Mouse (Mus musculus): ENCODE measurements around the gene Arglu1. TPM values are rescaled to one million over a fixed set of nuclear protein-coding genes. Genes with fewer than 3 reads are reported as not detected.

Gene Arglu1
- polyA plus RNA-seq, 1 experiment from 2014 or later: 169 TPM

DNA sequence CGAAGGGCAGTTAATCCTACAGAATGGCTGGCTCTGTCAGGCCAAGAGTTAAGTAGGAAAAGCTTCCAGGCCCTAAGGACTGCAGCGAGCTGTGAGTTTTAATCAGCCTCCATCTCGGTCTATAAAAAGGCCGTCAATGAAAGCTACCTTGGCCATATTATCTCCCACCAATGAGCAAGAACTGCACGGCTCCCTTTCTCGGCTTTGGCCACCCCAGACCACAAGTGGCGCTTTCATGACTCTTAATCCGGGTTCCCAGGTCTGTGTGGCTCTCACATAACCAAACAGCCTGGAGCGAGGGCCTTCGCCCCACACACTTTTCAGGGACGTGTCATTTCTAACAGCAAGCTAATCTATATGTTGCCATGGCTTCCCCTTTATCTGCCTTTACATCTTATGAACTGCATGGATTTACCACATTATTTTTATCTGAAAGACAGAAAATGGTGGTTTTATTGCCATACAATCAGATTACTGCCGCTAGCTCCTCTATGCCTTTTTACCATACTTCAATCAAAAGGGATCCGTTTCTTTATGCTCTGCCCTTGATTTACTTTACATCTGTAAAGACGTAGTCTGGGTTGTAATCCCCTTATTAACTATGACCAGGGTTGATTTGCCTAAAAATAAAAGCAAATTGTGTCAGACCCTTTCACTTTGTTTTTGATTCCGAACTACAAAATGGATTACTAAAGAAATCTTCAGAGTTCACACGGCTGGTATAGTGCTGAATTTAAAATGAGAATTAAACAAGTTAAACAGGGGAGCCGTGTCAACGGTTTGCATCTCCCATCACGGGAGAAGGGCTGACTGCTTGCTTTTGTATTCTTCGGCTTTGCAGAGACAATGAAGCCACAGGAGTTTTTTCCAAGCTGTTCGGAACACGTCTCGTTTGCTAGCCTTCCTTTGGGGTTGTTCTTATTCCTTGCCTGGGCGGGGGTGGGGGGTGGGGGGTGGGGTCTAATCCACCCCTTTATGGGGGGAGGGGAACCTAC, 34.7 kb downstream of the Arglu1 start:
- 57% methylated on average over 24 of the region's 24 CpGs for WGBS
- no peak for DNase-seq (ENCODE audit: low spot score)
- Histone ChIP-seq H3K27ac (no peak overlapping the region), H3K27me3 (ENCODE audit: insufficient read depth, low read length) (no peaks in the 10 kb centered on the region), H3K36me3 (ENCODE audit: insufficient read depth, low read length) (no peaks in the 10 kb centered on the region), H3K9me3 (replicated peaks; ENCODE audit: low read length) (no peaks in the 10 kb centered on the region), H3K4me3 (replicated peaks; ENCODE audit: low read depth, low read length) (peak overlapping the region; percentile 88), H3K9ac (ENCODE audit: low read depth, low read length) (no peak overlapping the region), H3K4me1 (replicated peaks; ENCODE audit: insufficient read depth, low read length) (peaks cover 4% of the 10 kb centered on the region), H3K4me2 (ENCODE audit: low read length) (peak overlapping the region; percentile 93)
- TF ChIP-seq CTCF (IDR thresholded peaks at IDR 0.05; ENCODE audit: low read depth): no peak
- ATAC-seq (replicated peaks; ENCODE audit: low FRiP score, low read depth): no peak

DNA sequence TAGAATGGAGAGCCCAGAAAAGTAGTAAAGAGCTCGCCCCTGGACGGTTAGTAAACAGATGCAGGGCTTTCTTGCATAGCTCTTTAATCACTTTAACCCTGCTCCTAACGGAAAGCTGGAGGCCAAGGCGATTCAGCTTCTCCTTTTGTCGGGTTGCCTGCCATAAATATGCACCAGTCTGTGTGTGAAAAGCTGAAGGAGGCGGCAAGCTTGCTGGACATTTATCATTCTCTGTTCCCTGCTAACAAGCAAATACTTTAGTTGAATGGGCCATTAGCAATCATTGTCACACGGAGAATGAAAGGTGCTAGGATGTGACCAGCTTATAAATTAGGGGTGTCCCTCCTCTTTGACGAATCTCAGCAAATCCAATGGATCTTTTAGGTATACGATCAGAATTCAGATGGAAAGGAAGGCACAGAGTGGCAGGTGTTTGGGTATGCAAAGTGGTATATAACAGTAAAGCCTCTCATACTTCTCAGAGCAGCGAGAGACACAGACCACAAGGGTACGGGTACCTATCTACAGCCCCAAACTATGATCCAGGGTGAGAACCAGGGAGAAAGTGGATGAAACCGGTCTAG, 36.3 kb downstream of the Arglu1 start:
- ATAC-seq (replicated peaks; ENCODE audit: low FRiP score, low read depth) (no peak), DNase-seq (ENCODE audit: low spot score) (no peak)
- 36% methylated on average over 12 of the region's 12 CpGs for WGBS
- TF ChIP-seq CTCF (IDR thresholded peaks at IDR 0.05; ENCODE audit: low read depth): no peak
- Histone ChIP-seq H3K4me1 (replicated peaks; ENCODE audit: insufficient read depth, low read length) (peaks cover 4% of the 10 kb centered on the region), H3K36me3 (ENCODE audit: insufficient read depth, low read length) (no peaks in the 10 kb centered on the region), H3K9me3 (replicated peaks; ENCODE audit: low read length) (no peaks in the 10 kb centered on the region), H3K27ac (no peak overlapping the region), H3K27me3 (ENCODE audit: insufficient read depth, low read length) (no peaks in the 10 kb centered on the region), H3K4me2 (ENCODE audit: low read length) (peak overlapping the region; percentile 93), H3K9ac (ENCODE audit: low read depth, low read length) (0 out of 2 replicates have a peak overlapping the region, but pooled peaks have one; percentile 14), H3K4me3 (replicated peaks; ENCODE audit: low read depth, low read length) (0 out of 2 replicates have a peak overlapping the region, but pooled peaks have one; percentile 3)

DNA sequence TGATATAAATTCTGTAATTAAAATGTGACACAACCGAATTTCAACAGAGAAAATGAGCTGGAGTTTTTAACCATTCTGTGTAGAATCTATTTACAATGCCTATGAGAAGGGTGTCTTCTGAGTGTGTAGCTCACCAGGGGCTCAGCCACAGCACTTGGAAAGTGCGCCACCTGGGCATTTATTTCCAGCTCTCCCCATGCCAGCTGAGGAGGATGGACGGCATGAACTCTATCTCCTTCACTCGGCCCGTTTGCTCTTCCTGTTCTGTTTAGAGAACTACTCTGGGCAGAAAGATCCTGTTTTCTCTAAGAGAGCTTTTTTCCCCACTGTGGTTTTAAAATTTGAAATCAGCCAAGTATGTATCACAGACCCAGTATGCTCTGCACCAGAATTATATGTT, 37.0 kb downstream of the Arglu1 start:
- WGBS: 46% methylated on average over 5 of the region's 5 CpGs
- H3K9ac ChIP-seq (ENCODE audit: low read depth, low read length): no peak overlapping the region
- ATAC-seq (replicated peaks; ENCODE audit: low FRiP score, low read depth): no peak
- H3K27ac ChIP-seq: no peak overlapping the region
- peaks cover 4% of the 10 kb centered on the region for H3K4me1 ChIP-seq (replicated peaks; ENCODE audit: insufficient read depth, low read length)
- H3K4me2 ChIP-seq (ENCODE audit: low read length): peak overlapping the region; percentile 93
- H3K4me3 ChIP-seq (replicated peaks; ENCODE audit: low read depth, low read length): no peak overlapping the region
- no peaks in the 10 kb centered on the region for H3K27me3 ChIP-seq (ENCODE audit: insufficient read depth, low read length)
- no peak for DNase-seq (ENCODE audit: low spot score)
- H3K9me3 ChIP-seq (replicated peaks; ENCODE audit: low read length): no peaks in the 10 kb centered on the region
- TF ChIP-seq CTCF (IDR thresholded peaks at IDR 0.05; ENCODE audit: low read depth): peak; percentile 25; the same call in 1 of the 2 replicates
- H3K36me3 ChIP-seq (ENCODE audit: insufficient read depth, low read length): no peaks in the 10 kb centered on the region

DNA sequence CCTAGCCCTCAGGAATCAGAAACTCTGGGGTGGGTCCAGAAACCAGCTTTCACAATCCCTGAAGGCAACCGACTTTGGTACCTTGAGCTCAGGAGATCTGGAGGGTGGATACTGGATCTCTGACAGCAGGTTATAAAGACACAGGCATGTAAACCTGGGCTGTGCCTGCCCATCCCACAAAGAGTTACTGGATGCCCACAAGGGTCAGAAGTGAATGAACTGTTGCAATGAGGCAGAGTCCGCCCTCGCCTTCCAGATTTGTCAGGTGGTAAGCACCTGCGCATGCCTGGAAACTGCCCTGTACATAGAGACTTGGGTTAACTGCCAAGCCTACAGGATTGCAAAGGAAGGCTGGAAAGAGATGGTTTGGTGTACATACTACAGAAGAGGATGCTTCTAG, 37.9 kb downstream of the Arglu1 start:
- no peaks in the 10 kb centered on the region for H3K36me3 ChIP-seq (ENCODE audit: insufficient read depth, low read length)
- H3K4me3 ChIP-seq (replicated peaks; ENCODE audit: low read depth, low read length): no peak overlapping the region
- H3K9me3 ChIP-seq (replicated peaks; ENCODE audit: low read length): no peaks in the 10 kb centered on the region
- TF ChIP-seq CTCF (IDR thresholded peaks at IDR 0.05; ENCODE audit: low read depth): no peak
- WGBS: 71% methylated on average over 4 of the region's 4 CpGs
- no peaks in the 10 kb centered on the region for H3K27me3 ChIP-seq (ENCODE audit: insufficient read depth, low read length)
- peaks cover 4% of the 10 kb centered on the region for H3K4me1 ChIP-seq (replicated peaks; ENCODE audit: insufficient read depth, low read length)
- ATAC-seq (replicated peaks; ENCODE audit: low FRiP score, low read depth) (peak; percentile 53; the same call in 1 of the 2 replicates), DNase-seq (ENCODE audit: low spot score) (no peak)
- H3K9ac ChIP-seq (ENCODE audit: low read depth, low read length): no peak overlapping the region
- H3K27ac ChIP-seq: no peak overlapping the region
- H3K4me2 ChIP-seq (ENCODE audit: low read length): peak overlapping the region; percentile 19; the same call in 1 of the 2 replicates

DNA sequence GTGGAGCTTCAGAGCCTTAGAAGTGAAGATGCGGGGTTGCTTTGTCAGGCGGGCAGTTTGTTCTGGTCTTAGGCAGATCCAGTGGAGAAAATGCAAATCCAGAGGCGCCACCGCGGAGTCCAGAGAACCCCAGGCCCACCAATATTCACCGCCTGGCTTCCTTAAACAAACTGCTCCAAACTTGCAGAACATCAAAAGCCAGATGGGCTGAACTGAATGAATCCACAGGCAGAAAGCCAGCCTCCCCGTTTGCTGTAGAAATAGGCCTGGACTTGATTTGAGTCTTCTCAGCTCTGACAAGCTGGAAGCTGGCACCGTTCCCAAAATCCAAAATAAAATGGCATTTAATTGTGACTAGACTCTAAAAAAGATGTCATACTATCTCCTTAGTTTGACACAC, 40.4 kb downstream of the Arglu1 start:
- DNase-seq (ENCODE audit: low spot score) (no peak), ATAC-seq (replicated peaks; ENCODE audit: low FRiP score, low read depth) (no peak)
- no peak for TF ChIP-seq CTCF (IDR thresholded peaks at IDR 0.05; ENCODE audit: low read depth)
- Histone ChIP-seq H3K9ac (ENCODE audit: low read depth, low read length) (no peak overlapping the region), H3K4me2 (ENCODE audit: low read length) (peak overlapping the region; percentile 21; the same call in 1 of the 2 replicates), H3K27ac (no peak overlapping the region), H3K27me3 (ENCODE audit: insufficient read depth, low read length) (no peaks in the 10 kb centered on the region), H3K9me3 (replicated peaks; ENCODE audit: low read length) (no peaks in the 10 kb centered on the region), H3K4me3 (replicated peaks; ENCODE audit: low read depth, low read length) (no peak overlapping the region), H3K36me3 (ENCODE audit: insufficient read depth, low read length) (no peaks in the 10 kb centered on the region), H3K4me1 (replicated peaks; ENCODE audit: insufficient read depth, low read length) (peaks cover 4% of the 10 kb centered on the region)
- 61% methylated on average over 8 of the region's 8 CpGs for WGBS

DNA sequence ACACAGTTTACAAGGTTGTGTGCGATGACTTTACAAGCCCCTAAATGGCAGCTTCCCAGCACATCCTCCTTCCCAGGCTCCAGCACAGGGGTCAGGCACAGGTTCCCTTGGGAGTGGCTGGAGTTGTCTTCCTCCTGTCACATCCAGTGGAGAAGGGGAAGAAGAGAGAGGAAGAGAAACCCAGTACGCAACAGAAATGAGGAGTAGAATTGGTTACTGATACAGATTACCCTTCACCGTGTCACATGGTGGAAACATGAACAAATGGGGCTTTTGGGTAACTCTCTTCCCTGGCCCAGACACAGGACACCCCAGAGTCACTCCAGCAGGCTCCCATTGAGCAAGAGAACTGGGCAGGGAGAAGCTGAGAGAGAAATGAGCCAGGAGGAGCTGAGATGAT, 40.8 kb downstream of the Arglu1 start:
- H3K36me3 ChIP-seq (ENCODE audit: insufficient read depth, low read length): no peaks in the 10 kb centered on the region
- H3K27me3 ChIP-seq (ENCODE audit: insufficient read depth, low read length): no peaks in the 10 kb centered on the region
- ATAC-seq (replicated peaks; ENCODE audit: low FRiP score, low read depth) (no peak), DNase-seq (ENCODE audit: low spot score) (no peak)
- peak overlapping the region; percentile 16; the same call in 1 of the 2 replicates for H3K4me2 ChIP-seq (ENCODE audit: low read length)
- H3K27ac ChIP-seq: no peak overlapping the region
- H3K9ac ChIP-seq (ENCODE audit: low read depth, low read length): no peak overlapping the region
- H3K9me3 ChIP-seq (replicated peaks; ENCODE audit: low read length): no peaks in the 10 kb centered on the region
- H3K4me3 ChIP-seq (replicated peaks; ENCODE audit: low read depth, low read length): no peak overlapping the region
- TF ChIP-seq CTCF (IDR thresholded peaks at IDR 0.05; ENCODE audit: low read depth): no peak
- 74% methylated on average over 3 of the region's 3 CpGs for WGBS
- peaks cover 5% of the 10 kb centered on the region for H3K4me1 ChIP-seq (replicated peaks; ENCODE audit: insufficient read depth, low read length)

Data from kidney, postnatal 0 days (tissue).